In genomic region chr4:62360805-62361455, GRCm38 (mm10) we compare ENCODE assay signal across 8 mouse cellular contexts. TPM values are rescaled to one million over a fixed set of nuclear protein-coding genes. Genes with fewer than 3 reads are reported as not detected.
DNase-seq lines count a peak whose midpoint lies in the region; TF ChIP-seq lines count a peak whose summit lies in the region.

No protein-coding gene starts in this region.

- H3K9ac ChIP-seq in liver, adult 2 months (ENCODE audit: low read depth, low read length): peak overlapping the region; percentile 81

- peak overlapping the region; percentile 72 for H3K4me3 ChIP-seq in liver, adult 2 months (ENCODE audit: insufficient read depth, low read depth, low read length)
- peak overlapping the region; percentile 64 for H3K4me3 ChIP-seq in hindbrain, embryonic 10.5 days
- peak overlapping the region; percentile 98 for H3K4me3 ChIP-seq in megakaryocyte, embryonic 14.5 days (replicated peaks)

- no peaks in the 10 kb centered on the region for H3K9me3 ChIP-seq in hindbrain, embryonic 10.5 days
- no peaks in the 10 kb centered on the region for H3K9me3 ChIP-seq in megakaryocyte, embryonic 14.5 days

- peak; percentile 72 for DNase-seq in liver, adult 2 months (ENCODE audit: extremely low read depth, low read depth, low spot score)
- DNase-seq in liver: no peak
- DNase-seq in brain, adult 2 months (ENCODE audit: low read depth, low spot score): peak; percentile 5
- no peak for DNase-seq in hindbrain, embryonic 10.5 days (ENCODE audit: low spot score)
- DNase-seq in cerebellum, adult 9-10 months: no peak
- no peak for DNase-seq in layer of hippocampus, postnatal 36 days
- DNase-seq in cerebellum, adult 8-10 months: no peak

- H3K27me3 ChIP-seq in liver, adult 2 months (ENCODE audit: control insufficient read depth, insufficient read depth, low read length): no peaks in the 10 kb centered on the region
- H3K27me3 ChIP-seq in hindbrain, embryonic 10.5 days (ENCODE audit: insufficient read depth, poor library complexity, severe bottlenecking): no peaks in the 10 kb centered on the region
- no peaks in the 10 kb centered on the region for H3K27me3 ChIP-seq in megakaryocyte, embryonic 14.5 days (replicated peaks)

- no peak for TF ChIP-seq CTCF in liver, adult 2 months (IDR thresholded peaks at IDR 0.05; ENCODE audit: low read depth, low read length)

- peaks cover 21% of the 10 kb centered on the region; the same call in 1 of the 2 replicates for H3K79me2 ChIP-seq in liver, adult 2 months (ENCODE audit: control insufficient read depth, insufficient read depth, low read length)

- peaks cover 4% of the 10 kb centered on the region; the same call in 1 of the 2 replicates for H3K36me3 ChIP-seq in liver, adult 2 months (ENCODE audit: control insufficient read depth, insufficient read depth, low read length)
- no peaks in the 10 kb centered on the region for H3K36me3 ChIP-seq in hindbrain, embryonic 10.5 days
- peaks cover 18% of the 10 kb centered on the region for H3K36me3 ChIP-seq in megakaryocyte, embryonic 14.5 days (replicated peaks; ENCODE audit: low read length)

- peak overlapping the region; percentile 81 for H3K27ac ChIP-seq in liver, adult 2 months (replicated peaks; ENCODE audit: insufficient read depth, low read depth, low read length)
- peak overlapping the region; percentile 91 for H3K27ac ChIP-seq in hindbrain, embryonic 10.5 days

- peaks cover 13% of the 10 kb centered on the region; the same call in 1 of the 2 replicates for H3K4me1 ChIP-seq in liver, adult 2 months (ENCODE audit: control insufficient read depth, insufficient read depth, low read length)
- peaks cover 23% of the 10 kb centered on the region for H3K4me1 ChIP-seq in hindbrain, embryonic 10.5 days (replicated peaks)
- H3K4me1 ChIP-seq in megakaryocyte, embryonic 14.5 days: peaks cover 45% of the 10 kb centered on the region

- TF ChIP-seq POLR2A in liver, adult 2 months (IDR thresholded peaks at IDR 0.05; ENCODE audit: extremely low read depth, insufficient read depth, low read length): no peak

- WGBS in liver, adult 2 months: under 1% methylated on average over 22 of the region's 22 CpGs
- 2% methylated on average over 22 of the region's 22 CpGs for WGBS in hindbrain, embryonic 10.5 days

RNA-seq across cellular contexts. Expression of gene Slc31a1, which starts 0.4 kb away (rescaled TPM):
- 88.4 and 91.4 TPM in 2 replicates for total RNA-seq in liver, adult 2 months (2014; rRNA removed)
- 75.3 and 81.5 TPM in 2 replicates for polyA plus RNA-seq in liver, adult 2 months (2012; rRNA removed)
- 48.5 and 53.9 TPM in 2 replicates for polyA plus RNA-seq in hindbrain, embryonic 10.5 days (2016; fragmentation: Nextera tagmentation; extraction: Ambion mirVana)
- 0.58 and 2.0 TPM in 2 replicates for polyA plus RNA-seq in megakaryocyte, embryonic 14.5 days (2012; ENCODE audit: insufficient read depth, low replicate concordance)
- total RNA-seq in layer of hippocampus, postnatal 36 days (2021): 10 to 100 TPM; 13.0 to 14.4 TPM

RNA-seq across cellular contexts. Expression of gene Fkbp15, which starts 0.6 kb away (rescaled TPM):
- total RNA-seq in liver, adult 2 months (2014; rRNA removed): 22.7 and 24.5 TPM in 2 replicates
- polyA plus RNA-seq in liver, adult 2 months (2012; rRNA removed): 17.4 and 20.0 TPM in 2 replicates
- 20.3 and 21.8 TPM in 2 replicates for polyA plus RNA-seq in hindbrain, embryonic 10.5 days (2016; fragmentation: Nextera tagmentation; extraction: Ambion mirVana)
- 6.5 and 13.1 TPM in 2 replicates for polyA plus RNA-seq in megakaryocyte, embryonic 14.5 days (2012; ENCODE audit: insufficient read depth, low replicate concordance)
- 10 to 100 TPM; 36.9 to 41.0 TPM for total RNA-seq in layer of hippocampus, postnatal 36 days (2021)

RNA-seq across cellular contexts. Expression of gene Cdc26, which starts 47.5 kb away (rescaled TPM):
- total RNA-seq in liver, adult 2 months (2014; rRNA removed): 46.9 and 52.6 TPM in 2 replicates
- 13.5 and 14.8 TPM in 2 replicates for polyA plus RNA-seq in liver, adult 2 months (2012; rRNA removed)
- polyA plus RNA-seq in hindbrain, embryonic 10.5 days (2016; fragmentation: Nextera tagmentation; extraction: Ambion mirVana): 176 and 179 TPM in 2 replicates
- 1.1 and 25.0 TPM in 2 replicates for polyA plus RNA-seq in megakaryocyte, embryonic 14.5 days (2012; ENCODE audit: insufficient read depth, low replicate concordance)
- total RNA-seq in layer of hippocampus, postnatal 36 days (2021): 10 to 100 TPM; 47.5 to 51.8 TPM

RNA-seq across cellular contexts. Expression of gene Prpf4, which starts 47.7 kb away (rescaled TPM):
- 3.9 and 4.6 TPM in 2 replicates for total RNA-seq in liver, adult 2 months (2014; rRNA removed)
- polyA plus RNA-seq in liver, adult 2 months (2012; rRNA removed): 4.4 and 7.3 TPM in 2 replicates
- polyA plus RNA-seq in hindbrain, embryonic 10.5 days (2016; fragmentation: Nextera tagmentation; extraction: Ambion mirVana): 26.8 and 35.2 TPM in 2 replicates
- 0.44 and 2.8 TPM in 2 replicates for polyA plus RNA-seq in megakaryocyte, embryonic 14.5 days (2012; ENCODE audit: insufficient read depth, low replicate concordance)
- total RNA-seq in layer of hippocampus, postnatal 36 days (2021): 10 to 100 TPM; 13.1 to 15.0 TPM

Comparison
In these comparisons a context has a peak if more than half of its experiments do, and no peak if none do; other contexts are left out.
1. DNase-seq: peak in liver, adult 2 months (single experiment) and brain, adult 2 months (single experiment); none in liver (single experiment), hindbrain, embryonic 10.5 days (single experiment), cerebellum, adult 9-10 months (single experiment), layer of hippocampus, postnatal 36 days (0 of 2) and cerebellum, adult 8-10 months (single experiment).
2. RNA of gene Slc31a1, which starts 0.4 kb away (polyA plus RNA-seq): 75.3 to 81.5 TPM in liver, adult 2 months and 48.5 to 53.9 TPM in hindbrain, embryonic 10.5 days; 0.58 to 2.0 TPM in megakaryocyte, embryonic 14.5 days; every median in the first group is over 10 times any median in the second.
3. Peak in every context shown above with its lines, with median percentiles within 50 percentile points of each other: H3K4me3 ChIP-seq.